Mouse (Mus musculus) heart, embryonic 11.5 days (tissue): Measurements from ENCODE around the gene Mknk2. TPM values are rescaled to one million over a fixed set of nuclear protein-coding genes. Genes with fewer than 3 reads are reported as not detected.
A peak's percentile ranks its signal among the peaks of the same experiment; 100 is the strongest.

Experiments used
- ATAC-seq: fragments of 200-750 bp; cut with Nextera tagmentation; replicated peaks from 2 replicates; pipeline ENCODE4 v1.8.0; 2017; ENCODE audit warnings: moderate library complexity; ENCODE audit not compliant: insufficient number of reproducible peaks, low FRiP score, low TSS enrichment
- H3K27ac ChIP-seq: fragments of 300-500 bp; sonication (generic); 2 replicates; pipeline ENCODE4 v1.5.1; 2014; ENCODE audit warnings: mild to moderate bottlenecking, low read depth, low read length
- H3K27me3 ChIP-seq: fragments of 300-500 bp; sonication (generic); 2 replicates; pipeline ENCODE4 v1.6.1; 2014; ENCODE audit warnings: mild to moderate bottlenecking, low read length, mixed read lengths; ENCODE audit not compliant: control insufficient read depth, insufficient read depth
- H3K36me3 ChIP-seq: fragments of 300-500 bp; sonication (generic); 2 replicates; pipeline ENCODE4 v1.6.1; 2014; ENCODE audit warnings: mild to moderate bottlenecking, low read length, moderate library complexity, mixed read lengths; ENCODE audit not compliant: control insufficient read depth, insufficient read depth
- H3K4me1 ChIP-seq: fragments of 300-500 bp; sonication (generic); 2 replicates; pipeline ENCODE4 v1.6.1; 2014; ENCODE audit warnings: low read length; ENCODE audit not compliant: control insufficient read depth, insufficient read depth
- H3K4me2 ChIP-seq: fragments of 300-500 bp; sonication (generic); 2 replicates; pipeline ENCODE4 v1.6.1; 2014; ENCODE audit warnings: mild to moderate bottlenecking, moderate library complexity
- H3K4me3 ChIP-seq: fragments of 300-500 bp; sonication (generic); 2 replicates; pipeline ENCODE4 v1.5.1; 2014; ENCODE audit warnings: low read depth, low read length
- H3K9ac ChIP-seq: fragments of 300-500 bp; sonication (generic); 2 replicates; pipeline ENCODE4 v1.6.1; 2014; ENCODE audit warnings: mild to moderate bottlenecking, low read depth, low read length, moderate library complexity
- H3K9me3 ChIP-seq: fragments of 300-500 bp; sonication (generic); replicated peaks from 2 replicates; pipeline ENCODE4 v1.6.1; 2016; ENCODE audit warnings: low read length; ENCODE audit not compliant: control insufficient read depth
- WGBS: fragments of 180-500 bp; shearing (Covaris S2); extraction: QIAGEN DNeasy Blood & Tissue Kit; methylation state at CpG from one replicate; pipeline ENCODE4 v1.1.7; 2014; ENCODE audit not compliant: insufficient replicate concordance; 5-methylcytosine and 5-hydroxymethylcytosine counted together
- polyA plus RNA-seq: library from polyadenylated mRNA; unstranded; fragments of >200 nt; fragmentation: Nextera tagmentation; extraction: Ambion mirVana; gene quantifications from 2 replicates; pipeline ENCODE4 v1.2.1, GENCODE M21; 2014

The Mknk2 gene
- polyA plus RNA-seq, 1 experiment from 2014 or later: 62.1 TPM

GRCm38 (mm10) chr10:80669018-80669417 is 8.9 kb downstream of the Mknk2 start:
- Histone ChIP-seq H3K4me3 (no peak overlapping the region), H3K4me1 (peaks cover 38% of the 10 kb centered on the region), H3K4me2 (no peak overlapping the region), H3K27me3 (no peaks in the 10 kb centered on the region), H3K27ac (no peak overlapping the region), H3K9ac (no peak overlapping the region), H3K9me3 (no peaks in the 10 kb centered on the region), H3K36me3 (peaks cover 47% of the 10 kb centered on the region)
- 93% methylated on average over 12 of the region's 12 CpGs for WGBS
- ATAC-seq: no peak

- no peaks in the 10 kb centered on the region for H3K9me3 ChIP-seq
- peaks cover 38% of the 10 kb centered on the region for H3K4me1 ChIP-seq
- H3K27me3 ChIP-seq: no peaks in the 10 kb centered on the region
- no peak overlapping the region for H3K4me3 ChIP-seq
- H3K4me2 ChIP-seq: no peak overlapping the region
- H3K36me3 ChIP-seq: peaks cover 47% of the 10 kb centered on the region
- H3K27ac ChIP-seq: no peak overlapping the region
- no peak for ATAC-seq
- H3K9ac ChIP-seq: no peak overlapping the region
- 85% methylated on average over 11 of the region's 11 CpGs for WGBS
These were observed 9.3 kb downstream of the Mknk2 start for GRCm38 (mm10) chr10:80668614-80669013.

GRCm38 (mm10) chr10:80666837-80667412 is 11.0 kb downstream of the Mknk2 start:
- ATAC-seq: no peak
- WGBS: 81% methylated on average over 19 of the region's 19 CpGs
- Histone ChIP-seq H3K4me3 (no peak overlapping the region), H3K27me3 (no peaks in the 10 kb centered on the region), H3K4me1 (peaks cover 37% of the 10 kb centered on the region), H3K4me2 (no peak overlapping the region), H3K9me3 (no peaks in the 10 kb centered on the region), H3K9ac (no peak overlapping the region), H3K36me3 (peaks cover 47% of the 10 kb centered on the region), H3K27ac (no peak overlapping the region)

GRCm38 (mm10) chr10:80665981-80666733 is 11.8 kb downstream of the Mknk2 start:
- no peak overlapping the region for H3K4me3 ChIP-seq
- ATAC-seq: no peak
- H3K9me3 ChIP-seq: no peaks in the 10 kb centered on the region
- H3K9ac ChIP-seq: 0 out of 2 replicates have a peak overlapping the region, but pooled peaks have one; percentile 1
- H3K36me3 ChIP-seq: peaks cover 44% of the 10 kb centered on the region
- peak overlapping the region; percentile 35; the same call in 1 of the 2 replicates for H3K27ac ChIP-seq
- no peaks in the 10 kb centered on the region for H3K27me3 ChIP-seq
- no peak overlapping the region for H3K4me2 ChIP-seq
- WGBS: 77% methylated on average over 10 of the region's 10 CpGs
- peaks cover 33% of the 10 kb centered on the region for H3K4me1 ChIP-seq

GRCm38 (mm10) chr10:80665459-80665858 is 12.5 kb downstream of the Mknk2 start:
- Histone ChIP-seq H3K27ac (peak overlapping the region; percentile 66), H3K27me3 (no peaks in the 10 kb centered on the region), H3K4me1 (peaks cover 33% of the 10 kb centered on the region), H3K9me3 (no peaks in the 10 kb centered on the region), H3K36me3 (peaks cover 40% of the 10 kb centered on the region), H3K4me3 (no peak overlapping the region), H3K9ac (0 out of 2 replicates have a peak overlapping the region, but pooled peaks have one; percentile 16), H3K4me2 (peak overlapping the region; percentile 33; the same call in 1 of the 2 replicates)
- ATAC-seq: 0 out of 2 replicates have a peak, but pooled peaks have one; percentile 18
- WGBS: 52% methylated on average over 4 of the region's 4 CpGs

- Histone ChIP-seq H3K36me3 (peaks cover 37% of the 10 kb centered on the region), H3K4me3 (no peak overlapping the region), H3K27ac (peak overlapping the region; percentile 16; the same call in 1 of the 2 replicates), H3K4me2 (peak overlapping the region; percentile 33), H3K9me3 (no peaks in the 10 kb centered on the region), H3K4me1 (peaks cover 33% of the 10 kb centered on the region), H3K27me3 (no peaks in the 10 kb centered on the region), H3K9ac (0 out of 2 replicates have a peak overlapping the region, but pooled peaks have one; percentile 16)
- peak; percentile 27; the same call in 1 of the 2 replicates for ATAC-seq
- WGBS: 10% methylated on average over 10 of the region's 10 CpGs
These were observed 12.9 kb downstream of the Mknk2 start for GRCm38 (mm10) chr10:80665016-80665380.

- Histone ChIP-seq H3K9ac (peak overlapping the region; percentile 23; the same call in 1 of the 2 replicates), H3K4me2 (peak overlapping the region; percentile 33), H3K4me3 (no peak overlapping the region), H3K27me3 (no peaks in the 10 kb centered on the region), H3K36me3 (peaks cover 32% of the 10 kb centered on the region), H3K9me3 (no peaks in the 10 kb centered on the region), H3K27ac (peak overlapping the region; percentile 16), H3K4me1 (peaks cover 33% of the 10 kb centered on the region)
- peak; percentile 29; the same call in 1 of the 2 replicates for ATAC-seq
- 27% methylated on average over 16 of the region's 16 CpGs for WGBS
These were observed 13.5 kb downstream of the Mknk2 start for GRCm38 (mm10) chr10:80664197-80665015.

GRCm38 (mm10) chr10:80663485-80664196 is 14.3 kb downstream of the Mknk2 start:
- WGBS: 11% methylated on average over 5 of the region's 5 CpGs
- Histone ChIP-seq H3K4me2 (peak overlapping the region; percentile 15; the same call in 1 of the 2 replicates), H3K9ac (0 out of 2 replicates have a peak overlapping the region, but pooled peaks have one; percentile 16), H3K36me3 (peaks cover 25% of the 10 kb centered on the region), H3K27me3 (no peaks in the 10 kb centered on the region), H3K4me1 (peaks cover 37% of the 10 kb centered on the region), H3K9me3 (no peaks in the 10 kb centered on the region), H3K4me3 (no peak overlapping the region), H3K27ac (peak overlapping the region; percentile 16; the same call in 1 of the 2 replicates)
- no peak for ATAC-seq
